Mouse (Mus musculus): Measurements from ENCODE around the gene Nbeal2. TPM values are rescaled to one million over a fixed set of nuclear protein-coding genes. Genes with fewer than 3 reads are reported as not detected.
"Not testable (repeated sequence)": the region's sequence is repeated elsewhere in the genome, so short reads cannot be mapped to it uniquely, and the experiment has no call there.

The Nbeal2 gene
- 15.7 and 19.1 TPM in 2 replicates for polyA plus RNA-seq (2015; fragmentation: Nextera tagmentation; extraction: Ambion mirVana)

- peak; percentile 70 for DNase-seq (ENCODE audit: low spot score)
Observed at GRCm38 (mm10) chr9:110653655-110654461, at the start of gene Nbeal2. TSS of gene Nbeal2 (minus strand) at chr9:110654161.

GRCm38 (mm10) chr9:110702848-110703247 lies 48.9 kb upstream of the Nbeal2 start:
- no peak for DNase-seq (ENCODE audit: low spot score)

GRCm38 (mm10) chr9:110701114-110702032 lies 47.4 kb upstream of the Nbeal2 start:
- DNase-seq (ENCODE audit: low spot score): no peak

- DNase-seq (ENCODE audit: low spot score): no peak
Observed at GRCm38 (mm10) chr9:110699574-110699973, 45.6 kb upstream of the Nbeal2 start.

- no peak for DNase-seq (ENCODE audit: low spot score)
Observed at GRCm38 (mm10) chr9:110697465-110697864, 43.5 kb upstream of the Nbeal2 start.

GRCm38 (mm10) chr9:110696427-110696826 lies 42.5 kb upstream of the Nbeal2 start:
- no peak for DNase-seq (ENCODE audit: low spot score)

- no peak for DNase-seq (ENCODE audit: low spot score)
Observed at GRCm38 (mm10) chr9:110695165-110695755, 41.3 kb upstream of the Nbeal2 start.

- no peak for DNase-seq (ENCODE audit: low spot score)
Observed at GRCm38 (mm10) chr9:110689261-110689779, 35.4 kb upstream of the Nbeal2 start.

GRCm38 (mm10) chr9:110687846-110688245 lies 33.9 kb upstream of the Nbeal2 start:
- no peak for DNase-seq (ENCODE audit: low spot score)

- DNase-seq (ENCODE audit: low spot score): no peak
Observed at GRCm38 (mm10) chr9:110687061-110687460, 33.1 kb upstream of the Nbeal2 start.

- no peak for DNase-seq (ENCODE audit: low spot score)
Observed at GRCm38 (mm10) chr9:110686472-110686871, 32.5 kb upstream of the Nbeal2 start.

- DNase-seq (ENCODE audit: low spot score): peak; percentile 28
Observed at GRCm38 (mm10) chr9:110685591-110685990, 31.6 kb upstream of the Nbeal2 start.

- DNase-seq (ENCODE audit: low spot score): peak; percentile 66
Observed at GRCm38 (mm10) chr9:110685187-110685586, 31.2 kb upstream of the Nbeal2 start.

GRCm38 (mm10) chr9:110684100-110684831 lies 30.3 kb upstream of the Nbeal2 start:
- DNase-seq (ENCODE audit: low spot score): peak; percentile 41

GRCm38 (mm10) chr9:110683574-110684099 lies 29.7 kb upstream of the Nbeal2 start:
- no peak for DNase-seq (ENCODE audit: low spot score)

GRCm38 (mm10) chr9:110682697-110683096 lies 28.7 kb upstream of the Nbeal2 start:
- DNase-seq (ENCODE audit: low spot score): not testable (repeated sequence)

GRCm38 (mm10) chr9:110682255-110682654 lies 28.3 kb upstream of the Nbeal2 start:
- DNase-seq (ENCODE audit: low spot score): no peak

GRCm38 (mm10) chr9:110681817-110682216 lies 27.9 kb upstream of the Nbeal2 start:
- DNase-seq (ENCODE audit: low spot score): no peak

- no peak for DNase-seq (ENCODE audit: low spot score)
Observed at GRCm38 (mm10) chr9:110680736-110681507, 27.0 kb upstream of the Nbeal2 start.

GRCm38 (mm10) chr9:110678886-110679285 lies 24.9 kb upstream of the Nbeal2 start:
- DNase-seq (ENCODE audit: low spot score): no peak
